Mouse (Mus musculus) spleen, adult 10 weeks (tissue): ENCODE measurements around the gene Gja8. TPM values are rescaled to one million over a fixed set of nuclear protein-coding genes. Genes with fewer than 3 reads are reported as not detected.

Experiments used
- polyA plus RNA-seq: library from polyadenylated mRNA; stranded (reverse); fragments of 350-450 nt; fragmentation: Illumina TruSeq; extraction: RNeasy Lipid Tissue Mini Kit (QIAGEN cat#74804); gene quantifications from one replicate; pipeline ENCODE4 v1.2.3, GENCODE M21; 2015; ENCODE audit warnings: low replicate concordance; ENCODE audit not compliant: insufficient read depth

The Gja8 gene
- polyA plus RNA-seq, result not detected

GRCm38 (mm10) chr3:96925920-96926319, at the start of gene Gja8:
Gene Gja8 (minus strand): TSS chr3:96926020.

GRCm38 (mm10) chr3:96904851-96905541, 20.8 kb downstream of the Gja8 start, which contains the start of gene Gpr89:
Gene Gpr89 (minus strand): TSS chr3:96905346.

GRCm38 (mm10) chr3:96904393-96904792, 21.4 kb downstream of the Gja8 start, which contains the start of gene Gja5:
Gene Gja5 (plus strand): TSS chr3:96904693.

Other genes with a start within 250 kb of the Gja8 start
- 28.2 TPM for gene Pias3, start 229.6 kb downstream of the Gja8 start, polyA plus RNA-seq
- gene Nudt17, start 217.5 kb downstream of the Gja8 start, polyA plus RNA-seq, result 2.6 TPM
- gene Polr3c, start 198.4 kb downstream of the Gja8 start, polyA plus RNA-seq, result 52.3 TPM
- gene Rnf115, start 198.4 kb downstream of the Gja8 start, polyA plus RNA-seq, result 88.0 TPM
- 0.10 TPM for gene Pdzk1, start 96.7 kb downstream of the Gja8 start, polyA plus RNA-seq
- gene Cd160, start 96.7 kb downstream of the Gja8 start, polyA plus RNA-seq, result 14.6 TPM
- gene Gja5, start 21.3 kb downstream of the Gja8 start, polyA plus RNA-seq, result 1.2 TPM
- gene Gpr89, start 20.7 kb downstream of the Gja8 start, polyA plus RNA-seq, result 14.3 TPM
- gene Acp6, start 232.8 kb upstream of the Gja8 start, polyA plus RNA-seq, result 52.0 TPM